Mouse (Mus musculus): ENCODE data around the gene 1110032A03Rik.
A peak's percentile ranks its signal among the peaks of the same experiment; 100 is the strongest.

DNA sequence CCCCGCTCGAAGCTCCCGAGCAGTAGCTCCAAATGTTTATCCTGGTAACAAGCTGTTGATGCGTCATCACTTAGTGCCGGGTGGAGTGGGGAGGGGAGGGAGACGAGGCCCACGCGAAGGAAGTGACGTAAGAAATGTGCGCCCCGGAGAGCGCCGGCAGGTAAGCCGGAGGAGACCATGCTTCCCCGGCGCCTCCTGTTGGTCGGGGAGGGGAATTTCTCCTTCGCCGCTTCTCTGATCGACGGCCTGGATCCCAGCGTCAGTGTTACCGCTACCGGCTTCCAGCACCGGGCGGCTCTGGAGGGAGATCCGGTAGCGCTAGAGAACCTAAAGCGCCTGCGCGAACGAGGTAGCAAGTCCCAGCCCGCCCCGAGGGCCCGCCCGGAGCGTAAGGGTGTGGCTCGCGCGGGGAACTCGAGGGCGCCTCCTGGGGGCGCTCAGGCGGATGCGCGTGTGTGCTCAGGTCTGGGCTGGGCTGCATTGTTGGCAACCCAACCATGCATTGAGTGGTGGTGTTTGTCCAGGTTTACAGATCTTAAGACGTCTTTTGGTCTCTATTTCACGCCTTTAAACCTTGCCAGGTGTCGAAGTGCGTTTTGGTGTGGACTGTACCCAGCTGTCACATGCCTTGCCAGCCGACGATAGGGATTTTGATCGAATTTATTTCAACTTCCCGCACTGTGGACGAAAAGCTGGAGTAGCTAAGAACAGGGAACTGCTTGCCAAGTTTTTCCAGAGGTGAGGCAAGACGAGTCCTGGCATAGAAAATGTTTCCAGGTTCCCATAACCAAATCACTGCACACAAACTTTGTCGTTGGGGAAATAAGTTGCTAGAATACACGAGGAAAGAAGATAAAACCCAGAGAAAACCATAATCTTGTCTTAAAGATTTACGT, 7.0 kb downstream of the 1110032A03Rik start, which contains the start of gene Fdxacb1:
- TF ChIP-seq POLR2A (IDR thresholded peaks at IDR 0.05; ENCODE audit: borderline replicate concordance, extremely low read depth, insufficient read depth, insufficient read length, poor library complexity, severe bottlenecking) (peak; percentile 52; the same call in 1 of the 2 replicates), CTCF (IDR thresholded peaks at IDR 0.05; ENCODE audit: borderline replicate concordance, extremely low read depth, insufficient read depth, insufficient read length) (peak; percentile 68)
